Mouse (Mus musculus) adrenal gland, adult 8-10 months (tissue): ENCODE measurements around the gene Polg2. TPM values are rescaled to one million over a fixed set of nuclear protein-coding genes. Genes with fewer than 3 reads are reported as not detected.
"Not testable (repeated sequence)": the region's sequence is repeated elsewhere in the genome, so short reads cannot be mapped to it uniquely, and the experiment has no call there.

ENCODE experiments used
- DNase-seq: peaks from one replicate; pipeline ENCODE4 v3.0.0; 2022
- total RNA-seq, 4 experiments: library from RNA; stranded (reverse); gene quantifications; 2 replicates each; pipeline ENCODE4 v1.2.4; 2022

The Polg2 gene
- total RNA-seq, 4 experiments from 2014 or later, result 5.5 to 14.4 (median 7.9) TPM

- no peak for DNase-seq
These were observed 18.8 kb downstream of the Polg2 start for GRCm38 (mm10) chr11:106760511-106760910.

DNA sequence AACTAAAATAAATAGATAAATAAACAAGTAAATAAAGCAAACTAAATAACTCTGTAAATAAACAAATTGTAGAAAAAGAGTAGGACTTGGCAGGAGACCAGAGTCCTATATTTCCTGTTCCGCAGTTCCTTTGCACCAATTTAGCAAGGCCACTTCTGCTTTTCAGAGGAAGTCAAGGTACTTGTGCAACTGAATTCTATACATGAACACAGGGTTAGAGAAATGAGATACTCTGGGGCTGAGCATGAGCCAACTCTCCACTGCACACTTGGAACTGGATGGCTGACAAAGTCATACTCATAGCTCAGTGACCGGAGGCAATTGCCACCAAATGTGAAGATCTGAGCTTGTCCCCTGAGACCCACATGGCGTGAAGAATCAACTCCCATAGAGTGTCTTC is 20.3 kb downstream of the Polg2 start:
- DNase-seq, result no peak

DNA sequence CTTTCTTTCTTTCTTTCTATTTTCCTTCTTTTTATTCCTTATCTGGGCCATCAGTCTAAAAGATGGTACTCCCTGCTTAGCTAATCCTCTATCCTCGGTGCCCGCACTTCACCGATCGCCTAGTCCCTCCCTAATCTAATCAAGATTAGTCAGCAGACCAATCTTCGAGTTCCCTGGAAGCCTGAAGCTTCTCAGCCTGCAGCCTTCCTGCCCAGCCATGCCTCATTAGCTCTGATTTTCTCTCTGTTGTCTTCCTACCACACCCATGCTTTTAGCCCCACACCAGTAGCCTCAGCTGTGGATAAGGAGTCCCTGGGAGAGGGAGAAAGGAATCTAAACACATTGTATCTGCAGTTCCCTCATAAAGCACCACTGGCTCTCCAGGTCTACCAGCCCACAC is 23.8 kb downstream of the Polg2 start:
- no peak for DNase-seq

- no peak for DNase-seq
These were observed 26.0 kb downstream of the Polg2 start for GRCm38 (mm10) chr11:106753314-106753713.

GRCm38 (mm10) chr11:106752103-106752502 is 27.2 kb downstream of the Polg2 start:
- no peak for DNase-seq

GRCm38 (mm10) chr11:106751039-106752018 is 28.0 kb downstream of the Polg2 start, which contains the start of gene Milr1:
Gene Milr1 (plus strand): TSS chr11:106751226.
- no peak for DNase-seq

DNA sequence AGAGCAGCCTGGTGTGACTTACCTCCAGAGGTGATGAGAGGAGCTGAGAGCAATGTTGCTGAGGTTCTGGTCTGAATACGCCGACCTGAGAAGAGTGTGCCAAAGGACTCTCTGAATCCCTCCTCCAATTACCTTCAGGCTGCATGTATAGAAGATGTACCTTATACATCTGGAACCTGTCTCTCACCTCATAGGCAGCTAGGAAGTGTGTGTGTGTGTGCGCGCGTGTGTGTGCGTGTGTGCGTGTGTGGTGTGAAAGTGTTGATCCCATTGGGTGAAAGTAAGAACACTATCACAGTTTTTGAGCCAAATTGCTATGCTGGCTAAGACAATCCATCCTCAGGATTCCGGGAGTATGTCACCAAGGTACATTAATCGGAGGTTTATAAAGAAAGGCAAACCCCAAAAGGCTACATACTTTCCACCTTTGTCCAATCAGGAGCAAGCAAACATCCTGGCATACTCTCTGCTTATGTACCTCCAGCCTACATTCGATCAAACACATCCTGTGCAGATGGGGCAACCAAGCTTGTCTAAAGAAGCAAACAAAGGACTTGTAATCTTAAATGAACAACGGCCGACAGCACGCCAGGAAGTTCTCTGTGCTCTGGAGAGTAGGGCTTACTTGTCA is 29.1 kb downstream of the Polg2 start, which contains the start of gene Pecam1:
Pecam1 (minus strand) TSS at position 508 of the 631 bp plus-strand sequence.
- no peak for DNase-seq

- not testable (repeated sequence) for DNase-seq
These were observed 29.7 kb downstream of the Polg2 start for GRCm38 (mm10) chr11:106749557-106750120.

- no peak for DNase-seq
These were observed 34.4 kb downstream of the Polg2 start for GRCm38 (mm10) chr11:106744949-106745348.

DNA sequence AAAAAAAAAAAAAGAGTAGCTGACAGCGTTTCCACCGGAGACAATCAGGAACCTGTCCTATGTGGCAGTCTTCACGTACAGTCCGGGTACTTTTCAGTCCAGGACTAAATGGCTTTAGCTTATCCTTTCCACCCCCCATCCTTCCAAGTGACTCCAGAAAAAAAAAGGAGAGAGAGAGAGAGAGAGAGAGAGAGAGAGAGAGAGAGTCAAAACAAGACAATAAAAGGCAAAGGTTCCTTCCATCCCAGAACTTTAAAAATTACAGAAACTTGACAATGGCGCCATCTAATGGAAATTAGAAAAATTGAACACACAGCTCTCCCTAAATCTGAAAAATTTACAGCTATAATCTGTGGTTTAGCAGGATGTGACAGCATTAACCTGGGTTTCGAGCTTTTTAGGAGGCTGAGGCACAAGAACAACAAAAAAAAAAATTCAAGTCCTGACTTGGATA is 36.9 kb downstream of the Polg2 start:
- no peak for DNase-seq

DNA sequence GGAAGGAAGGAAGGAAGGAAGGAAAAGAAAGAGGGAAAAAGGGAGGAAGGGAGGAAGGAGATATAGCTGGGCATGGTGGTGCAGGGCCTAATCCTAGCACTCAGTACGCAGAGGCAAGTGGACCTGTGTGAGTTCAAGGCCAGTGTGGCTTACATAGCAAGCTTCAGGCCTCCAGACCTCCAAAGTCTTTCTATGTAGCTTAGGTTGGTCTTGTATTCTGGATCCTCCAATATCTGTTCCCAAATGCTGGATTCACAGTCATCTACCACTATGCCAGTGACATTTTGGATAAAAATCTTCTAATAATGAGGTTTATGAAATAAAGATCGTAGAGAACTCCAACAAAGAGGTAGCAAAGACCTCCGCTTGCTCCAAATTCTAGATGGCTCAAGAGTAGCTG is 37.5 kb downstream of the Polg2 start:
- no peak for DNase-seq

DNA sequence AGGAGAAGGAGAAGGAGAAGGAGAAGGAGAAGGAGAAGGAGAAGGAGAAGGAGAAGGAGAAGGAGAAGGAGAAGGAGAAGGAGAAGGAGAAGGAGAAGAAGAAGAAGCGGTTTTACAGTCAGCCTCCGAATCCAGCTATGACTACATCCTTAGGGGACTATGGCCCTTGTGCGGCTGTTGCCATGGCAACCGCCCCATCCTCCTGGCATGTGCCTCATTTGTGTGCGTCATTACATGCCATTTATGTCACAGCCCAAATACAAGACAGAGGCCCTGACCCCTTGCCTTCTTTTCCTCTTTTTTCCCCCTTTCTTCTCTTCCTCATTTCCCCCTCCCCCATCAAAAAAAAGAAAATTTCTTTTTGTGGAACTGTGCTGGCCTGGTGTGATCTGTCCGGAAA is 38.1 kb downstream of the Polg2 start:
- no peak for DNase-seq

- not testable (repeated sequence) for DNase-seq
These were observed 38.6 kb downstream of the Polg2 start for GRCm38 (mm10) chr11:106740724-106741123.

DNA sequence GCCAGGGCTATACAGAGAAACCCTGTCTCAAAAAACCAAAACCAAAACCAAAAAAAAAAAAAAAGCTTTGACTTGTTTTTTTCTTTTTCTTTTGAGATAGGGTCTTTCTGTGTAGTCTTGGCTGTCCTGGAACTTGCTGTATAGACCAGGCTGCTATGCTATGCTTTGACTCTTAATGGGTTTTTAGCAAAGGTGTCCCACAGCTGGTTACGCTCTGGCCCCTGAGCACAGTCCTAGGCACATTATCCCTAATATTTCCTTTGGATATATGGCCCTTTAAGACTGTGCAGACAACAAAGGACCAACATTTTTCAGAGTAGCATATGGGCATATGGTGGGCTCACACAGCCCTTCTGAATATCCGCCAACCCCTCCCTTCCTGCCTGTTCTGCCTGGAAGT is 40.2 kb downstream of the Polg2 start:
- no peak for DNase-seq

DNA sequence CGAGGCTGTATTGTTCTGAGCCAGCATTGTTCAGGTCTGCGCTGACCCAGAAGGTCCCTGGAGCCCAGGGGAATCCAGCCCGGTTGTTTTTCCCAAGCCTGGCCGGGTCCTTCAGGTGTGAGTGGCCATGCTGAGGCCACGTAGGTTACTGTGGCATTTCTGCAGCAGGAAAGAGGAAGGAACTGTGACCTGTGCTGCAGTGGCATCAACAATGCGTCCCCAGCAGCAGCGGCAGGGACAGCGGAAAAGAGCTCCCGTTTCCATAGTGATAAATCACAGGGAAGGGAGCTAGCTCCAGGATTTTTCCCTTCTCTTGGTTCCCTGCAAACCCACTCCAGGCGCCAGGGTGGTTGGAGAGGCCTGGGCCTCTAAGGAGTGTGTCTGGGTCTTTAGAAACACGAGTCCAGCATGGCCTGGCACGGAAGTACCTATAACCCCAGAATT is 42.1 kb downstream of the Polg2 start:
- peak; percentile 18 for DNase-seq

GRCm38 (mm10) chr11:106736614-106737013 is 42.7 kb downstream of the Polg2 start:
- no peak for DNase-seq

- DNase-seq, result no peak
These were observed 48.6 kb downstream of the Polg2 start for GRCm38 (mm10) chr11:106730714-106731113.

GRCm38 (mm10) chr11:106729656-106730055 is 49.7 kb downstream of the Polg2 start:
- no peak for DNase-seq

- no peak for DNase-seq
These were observed 50.7 kb downstream of the Polg2 start for GRCm38 (mm10) chr11:106728402-106729366.

GRCm38 (mm10) chr11:106727967-106728366 is 51.4 kb downstream of the Polg2 start:
- DNase-seq, result no peak

- not testable (repeated sequence) for DNase-seq
These were observed 54.5 kb downstream of the Polg2 start for GRCm38 (mm10) chr11:106724916-106725235.
